Mouse (Mus musculus) forebrain, embryonic 14.5 days (tissue): ENCODE results near the gene Fam187a. TPM values are rescaled to one million over a fixed set of nuclear protein-coding genes. Genes with fewer than 3 reads are reported as not detected.

Experiments used
- ATAC-seq: fragments of 200-750 bp; cut with Nextera tagmentation; 2 replicates; pipeline ENCODE4 v1.8.0; 2017; ENCODE audit warnings: mild to moderate bottlenecking, moderate library complexity
- DNase-seq: peaks from one replicate; pipeline ENCODE4 v3.0.0-alpha.2; 2015; ENCODE audit warnings: low spot score
- H3K27ac ChIP-seq: fragments of 300-500 bp; sonication (generic); 2 replicates; pipeline ENCODE4 v1.5.1; 2014; ENCODE audit warnings: low read depth, mild to moderate bottlenecking, control low read depth, low read length, moderate library complexity
- H3K27me3 ChIP-seq: fragments of 300-500 bp; sonication (generic); replicated peaks from 2 replicates; pipeline ENCODE4 v1.6.1; 2014; ENCODE audit warnings: low read length, control low read depth, mixed read lengths; ENCODE audit not compliant: control insufficient read depth, insufficient read depth
- H3K36me3 ChIP-seq: fragments of 300-500 bp; sonication (generic); 2 replicates; pipeline ENCODE4 v1.6.1; 2014; ENCODE audit warnings: low read length, control low read depth; ENCODE audit not compliant: control insufficient read depth, insufficient read depth
- H3K4me1 ChIP-seq: fragments of 300-500 bp; sonication (generic); 2 replicates; pipeline ENCODE4 v1.6.1; 2014; ENCODE audit warnings: antibody characterized with exemption, low read length, control low read depth; ENCODE audit not compliant: control insufficient read depth, insufficient read depth
- H3K4me2 ChIP-seq: fragments of 300-500 bp; sonication (generic); 2 replicates; pipeline ENCODE4 v1.6.1; 2014; ENCODE audit warnings: mild to moderate bottlenecking, control low read depth, low read length
- H3K4me3 ChIP-seq: fragments of 300-500 bp; sonication (generic); 2 replicates; pipeline ENCODE4 v1.5.1; 2014; ENCODE audit warnings: low read depth, low read length, control low read depth
- H3K9ac ChIP-seq: fragments of 300-500 bp; sonication (generic); 2 replicates; pipeline ENCODE4 v1.6.1; 2014; ENCODE audit warnings: mild to moderate bottlenecking, low read length, control low read depth, moderate library complexity
- H3K9me3 ChIP-seq: fragments of 300-500 bp; sonication (generic); replicated peaks from 2 replicates; pipeline ENCODE4 v1.6.1; 2016; ENCODE audit warnings: low read length, control low read depth, mixed read lengths; ENCODE audit not compliant: control insufficient read depth
- WGBS: fragments of 180-500 bp; shearing (Covaris S2); extraction: QIAGEN DNeasy Blood & Tissue Kit; methylation state at CpG from one replicate; pipeline ENCODE4 v1.1.7; 2014; 5-methylcytosine and 5-hydroxymethylcytosine counted together
- polyA plus RNA-seq: library from polyadenylated mRNA; unstranded; fragments of >200 nt; fragmentation: Nextera tagmentation; extraction: Ambion mirVana; gene quantifications from 2 replicates; pipeline ENCODE4 v1.2.1, GENCODE M21; 2014

Gene Fam187a
- polyA plus RNA-seq, 1 experiment from 2014 or later, result not detected

DNA sequence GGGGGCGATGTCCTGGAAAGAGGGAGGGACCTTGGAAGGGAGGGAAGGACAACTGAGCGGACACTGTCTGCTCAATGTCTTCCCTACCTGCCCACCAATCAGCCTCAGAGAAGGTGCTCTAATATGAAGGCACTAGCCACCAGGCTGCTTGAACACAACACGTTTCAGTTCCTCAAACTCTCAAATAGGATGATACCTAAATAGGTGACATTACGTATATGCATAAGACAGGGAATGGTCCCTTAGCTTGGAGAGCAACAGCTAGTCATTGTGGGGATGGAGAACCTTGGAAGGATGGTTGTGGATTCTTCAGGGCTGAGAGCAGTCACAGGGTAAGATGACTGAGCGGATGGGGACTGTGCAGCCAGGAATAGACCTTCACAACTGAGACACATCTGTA, 2.5 kb downstream of the Fam187a start:
- no peak overlapping the region for H3K4me2 ChIP-seq
- H3K4me3 ChIP-seq, result no peak overlapping the region
- ATAC-seq, result no peak
- no peaks in the 10 kb centered on the region for H3K4me1 ChIP-seq
- WGBS, result 83% methylated on average over 5 of the region's 5 CpGs
- peaks cover under 1% of the 10 kb centered on the region; the same call in 1 of the 2 replicates for H3K27me3 ChIP-seq
- DNase-seq, result no peak
- H3K9me3 ChIP-seq, result no peaks in the 10 kb centered on the region
- no peak overlapping the region for H3K9ac ChIP-seq
- no peak overlapping the region for H3K27ac ChIP-seq
- no peaks in the 10 kb centered on the region for H3K36me3 ChIP-seq

DNA sequence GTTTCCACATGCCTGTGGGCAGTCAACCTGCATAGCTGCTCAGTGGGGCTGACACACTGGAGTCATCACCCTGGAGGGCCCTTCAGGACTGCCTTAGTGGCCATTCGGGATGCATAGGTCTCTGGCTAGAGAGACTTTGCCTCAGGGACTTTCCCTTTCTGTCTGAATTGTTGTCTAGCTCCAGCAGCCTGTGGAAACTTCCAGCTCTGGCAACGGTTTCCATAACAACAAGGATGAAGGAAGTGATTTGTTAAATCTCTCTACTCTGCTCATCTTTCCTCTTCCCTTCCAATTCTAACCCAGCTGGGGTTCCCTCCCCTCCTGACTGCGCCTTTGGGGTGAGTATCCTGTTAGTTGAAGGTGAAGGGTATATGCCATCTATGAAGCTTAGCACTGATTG, 3.2 kb downstream of the Fam187a start:
- WGBS, result 69% methylated on average over 3 of the region's 3 CpGs
- ATAC-seq, result no peak
- Histone ChIP-seq H3K27ac (no peak overlapping the region), H3K27me3 (peaks cover 6% of the 10 kb centered on the region), H3K36me3 (no peaks in the 10 kb centered on the region), H3K4me2 (no peak overlapping the region), H3K4me1 (peaks cover 3% of the 10 kb centered on the region; the same call in 1 of the 2 replicates), H3K4me3 (no peak overlapping the region), H3K9me3 (no peaks in the 10 kb centered on the region), H3K9ac (no peak overlapping the region)
- DNase-seq, result peak; percentile 26

DNA sequence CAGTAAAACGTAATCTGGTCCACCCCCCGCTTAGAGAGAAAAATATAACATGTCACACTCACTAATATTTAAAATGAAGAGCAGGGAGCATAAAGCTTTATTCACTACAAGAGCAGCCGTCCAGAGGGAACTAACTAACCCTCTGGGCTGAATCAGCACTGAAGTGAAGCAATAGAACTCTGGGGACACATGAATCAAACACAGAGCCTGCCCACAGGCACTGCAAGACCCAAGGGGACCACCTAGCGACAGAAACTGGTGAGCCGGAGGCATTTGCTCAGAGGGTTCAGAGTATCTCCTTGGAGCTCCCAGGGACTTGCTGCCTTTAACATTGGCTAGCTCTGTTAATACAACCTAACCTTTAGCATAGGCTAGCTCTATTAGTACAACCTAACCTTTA, 5.1 kb downstream of the Fam187a start:
- WGBS, result 68% methylated on average over 5 of the region's 5 CpGs
- Histone ChIP-seq H3K27ac (no peak overlapping the region), H3K4me1 (peaks cover 6% of the 10 kb centered on the region; the same call in 1 of the 2 replicates), H3K4me3 (no peak overlapping the region), H3K27me3 (peaks cover 19% of the 10 kb centered on the region), H3K36me3 (no peaks in the 10 kb centered on the region), H3K4me2 (no peak overlapping the region), H3K9me3 (no peaks in the 10 kb centered on the region), H3K9ac (no peak overlapping the region)
- no peak for DNase-seq
- ATAC-seq, result no peak

DNA sequence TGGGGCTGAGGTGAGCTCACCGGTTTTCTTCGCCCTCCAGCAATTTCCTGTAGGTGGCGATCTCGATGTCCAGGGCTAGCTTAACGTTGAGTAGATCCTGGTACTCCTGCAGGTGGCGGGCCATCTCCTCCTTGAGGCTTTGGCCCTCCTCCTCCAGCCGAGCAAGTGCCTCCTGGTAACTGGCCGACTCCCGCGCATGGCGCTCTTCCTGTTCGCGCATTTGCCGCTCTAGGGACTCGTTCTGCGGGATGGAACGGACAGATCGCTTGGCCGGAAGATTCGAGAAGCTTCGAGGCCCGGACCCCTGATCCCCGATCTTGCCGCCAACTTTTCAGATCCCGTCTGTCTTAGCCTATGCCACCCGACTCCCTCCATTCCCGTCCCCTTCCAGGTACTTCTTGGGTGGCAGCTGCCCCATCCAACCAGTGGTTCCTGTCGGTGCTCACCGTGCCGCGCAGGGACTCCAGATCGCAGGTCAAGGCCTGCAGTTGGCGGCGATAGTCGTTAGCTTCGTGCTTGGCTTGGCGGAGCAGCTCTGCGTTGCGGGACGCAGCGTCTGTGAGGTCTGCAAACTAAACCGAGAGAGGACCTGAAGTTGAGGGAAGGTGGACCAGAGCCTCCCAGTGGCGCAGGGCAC, 8.2 kb downstream of the Fam187a start:
- Histone ChIP-seq H3K27me3 (peaks cover 19% of the 10 kb centered on the region), H3K4me1 (peaks cover 6% of the 10 kb centered on the region; the same call in 1 of the 2 replicates), H3K9ac (peak overlapping the region; percentile 40), H3K9me3 (no peaks in the 10 kb centered on the region), H3K4me3 (peak overlapping the region; percentile 13; the same call in 1 of the 2 replicates), H3K4me2 (peak overlapping the region; percentile 42), H3K27ac (no peak overlapping the region), H3K36me3 (no peaks in the 10 kb centered on the region)
- DNase-seq (peak; percentile 64), ATAC-seq (peak; percentile 44; the same call in 1 of the 2 replicates)
- WGBS, result 5% methylated on average over 43 of the region's 43 CpGs

DNA sequence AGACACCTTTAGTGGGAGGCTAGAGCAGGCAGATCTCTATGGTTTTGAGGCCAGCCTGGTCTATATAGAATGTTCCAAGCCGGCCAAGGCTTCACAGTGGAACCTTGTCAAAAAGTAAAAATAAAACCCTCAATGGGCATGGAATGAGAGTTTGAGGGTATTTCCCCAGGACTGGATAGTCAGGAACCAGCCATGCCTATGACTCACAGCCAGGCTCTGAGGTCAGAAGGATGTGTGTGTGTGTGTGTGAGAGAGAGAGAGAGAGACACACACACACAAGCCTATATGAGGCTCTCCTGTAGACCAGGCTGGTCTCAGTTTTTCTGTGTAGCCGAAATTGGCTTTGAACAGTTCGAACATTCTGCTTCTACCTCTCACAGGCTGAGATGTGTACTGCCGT, 9.7 kb downstream of the Fam187a start:
- ATAC-seq (no peak), DNase-seq (no peak)
- Histone ChIP-seq H3K4me3 (no peak overlapping the region), H3K36me3 (no peaks in the 10 kb centered on the region), H3K9ac (no peak overlapping the region), H3K27me3 (peaks cover 19% of the 10 kb centered on the region), H3K4me1 (peaks cover 6% of the 10 kb centered on the region; the same call in 1 of the 2 replicates), H3K4me2 (no peak overlapping the region), H3K27ac (no peak overlapping the region), H3K9me3 (no peaks in the 10 kb centered on the region)
- WGBS, result 89% methylated on average over 4 of the region's 4 CpGs

DNA sequence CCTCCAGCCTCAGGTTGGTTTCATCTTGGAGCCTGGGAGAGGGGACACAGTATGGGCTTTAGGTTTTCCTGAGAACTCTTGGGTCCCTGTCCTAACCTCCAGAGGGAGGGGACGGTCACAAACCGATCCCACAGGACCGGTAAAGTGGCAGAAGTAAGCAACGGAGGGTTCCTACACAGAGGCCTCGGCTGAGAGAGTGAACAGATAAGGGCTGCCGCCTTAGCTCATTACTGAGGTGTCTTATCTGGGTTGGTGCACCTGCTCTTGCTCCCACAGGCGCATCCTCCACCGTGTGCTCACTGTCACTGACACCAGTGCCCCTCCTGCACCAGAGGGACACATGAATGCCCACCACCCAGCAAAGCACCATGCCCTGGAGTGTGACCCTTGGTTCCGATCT, 10.8 kb downstream of the Fam187a start:
- H3K27me3 ChIP-seq, result peaks cover 19% of the 10 kb centered on the region

DNA sequence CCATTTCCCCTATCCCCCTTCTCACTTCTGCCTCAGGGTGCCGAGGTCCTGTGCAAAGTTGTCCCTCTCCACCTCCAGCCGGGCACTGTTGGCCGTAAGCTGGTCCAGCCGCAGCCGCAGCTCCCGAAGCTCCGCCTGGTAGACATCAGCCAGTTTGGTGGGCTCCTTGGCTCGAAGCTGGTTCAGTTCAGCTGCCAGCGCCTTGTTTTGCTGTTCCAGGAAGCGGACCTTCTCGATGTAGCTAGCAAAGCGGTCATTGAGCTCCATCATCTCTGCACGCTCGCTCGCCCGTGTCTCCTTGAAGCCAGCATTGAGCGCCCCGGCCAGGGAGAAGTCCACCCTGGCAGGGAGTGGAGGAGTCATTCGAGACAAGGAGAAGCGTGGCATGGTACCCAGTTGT, 11.7 kb downstream of the Fam187a start:
- no peak overlapping the region for H3K4me3 ChIP-seq
- H3K4me2 ChIP-seq, result no peak overlapping the region
- no peaks in the 10 kb centered on the region for H3K36me3 ChIP-seq
- DNase-seq (no peak), ATAC-seq (no peak)
- no peaks in the 10 kb centered on the region for H3K9me3 ChIP-seq
- peaks cover 19% of the 10 kb centered on the region for H3K27me3 ChIP-seq
- WGBS, result 80% methylated on average over 20 of the region's 20 CpGs
- H3K4me1 ChIP-seq, result peaks cover 6% of the 10 kb centered on the region; the same call in 1 of the 2 replicates
- H3K27ac ChIP-seq, result no peak overlapping the region
- no peak overlapping the region for H3K9ac ChIP-seq

More for the DNA sequence above, 10.8 kb downstream of the Fam187a start:
- WGBS, result 82% methylated on average over 9 of the region's 9 CpGs
- Histone ChIP-seq H3K9me3 (no peaks in the 10 kb centered on the region), H3K36me3 (no peaks in the 10 kb centered on the region), H3K4me2 (no peak overlapping the region), H3K4me1 (peaks cover 6% of the 10 kb centered on the region; the same call in 1 of the 2 replicates), H3K27ac (no peak overlapping the region), H3K4me3 (no peak overlapping the region), H3K9ac (no peak overlapping the region)
- ATAC-seq, result no peak
- no peak for DNase-seq

DNA sequence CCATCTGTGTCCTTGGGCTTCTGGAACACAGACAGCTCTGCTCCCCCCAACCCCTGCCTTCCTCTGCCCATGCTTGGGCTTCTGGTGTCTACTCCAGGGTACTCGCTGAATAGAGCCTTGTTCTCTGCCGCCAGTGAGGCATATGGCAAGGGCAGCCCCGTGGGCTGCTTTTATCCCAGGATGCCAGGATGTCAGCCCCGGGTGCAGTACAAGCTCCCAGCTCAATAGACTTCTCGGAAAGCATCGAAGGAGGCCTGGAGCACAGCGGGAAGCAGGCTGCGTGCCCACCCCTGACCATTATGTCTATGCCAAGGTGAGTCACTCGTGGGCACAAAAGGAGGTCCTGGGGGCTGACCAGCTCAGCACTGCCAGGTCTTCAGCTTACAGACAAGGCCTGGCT, 13.4 kb downstream of the Fam187a start:
- no peak overlapping the region for H3K9ac ChIP-seq

DNA sequence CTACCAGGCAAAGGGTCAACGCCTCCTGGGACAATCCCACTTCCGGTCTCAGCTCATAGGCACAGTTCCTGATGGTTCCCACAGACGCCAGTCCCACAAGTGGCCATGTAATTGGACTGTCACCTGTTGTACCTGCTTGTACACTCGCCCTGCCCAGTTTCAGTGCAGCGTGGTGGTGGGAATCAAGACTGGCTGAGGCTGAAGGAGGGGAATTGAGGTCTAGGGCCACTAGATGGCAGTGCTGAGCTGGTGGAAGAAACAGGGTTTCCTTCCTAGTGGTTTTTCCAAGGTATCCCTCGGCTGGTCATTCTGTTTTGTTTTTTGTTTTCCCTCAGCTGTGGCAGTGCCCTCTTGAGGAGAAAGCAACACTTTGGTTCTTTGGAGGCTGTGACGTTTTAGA, 15.8 kb downstream of the Fam187a start, which contains the start of gene Gfap:
Gene Gfap (minus strand): TSS at position 150 of the 400 bp plus-strand sequence.
- no peaks in the 10 kb centered on the region for H3K9me3 ChIP-seq
- WGBS, result 11% methylated on average over 7 of the region's 7 CpGs
- peaks cover 5% of the 10 kb centered on the region for H3K36me3 ChIP-seq
- H3K27ac ChIP-seq, result no peak within 1 kb of the TSS
- no peaks in the 10 kb centered on the region for H3K27me3 ChIP-seq
- no peak within 1 kb of the TSS for H3K4me3 ChIP-seq
- H3K4me1 ChIP-seq, result no peaks in the 10 kb centered on the region
- ATAC-seq (peak; percentile 80), DNase-seq (peak; percentile 91)
- no peak within 1 kb of the TSS for H3K9ac ChIP-seq
- H3K4me2 ChIP-seq, result no peak within 1 kb of the TSS

More for the DNA sequence above, 13.4 kb downstream of the Fam187a start:
- ATAC-seq (peak; percentile 46; the same call in 1 of the 2 replicates), DNase-seq (peak; percentile 56)
- H3K9me3 ChIP-seq, result no peaks in the 10 kb centered on the region
- no peaks in the 10 kb centered on the region for H3K36me3 ChIP-seq
- H3K27me3 ChIP-seq, result peaks cover 10% of the 10 kb centered on the region
- H3K4me3 ChIP-seq, result no peak overlapping the region
- no peak overlapping the region for H3K4me2 ChIP-seq
- H3K4me1 ChIP-seq, result peaks cover 1% of the 10 kb centered on the region; the same call in 1 of the 2 replicates
- 54% methylated on average over 9 of the region's 9 CpGs for WGBS
- H3K27ac ChIP-seq, result no peak overlapping the region
